Mouse (Mus musculus) gastrocnemius, postnatal 10 days (tissue): ENCODE measurements around the gene Sgms1. TPM values are rescaled to one million over a fixed set of nuclear protein-coding genes. Genes with fewer than 3 reads are reported as not detected.

Experiments used
- DNase-seq: peaks from one replicate; pipeline ENCODE4 v3.0.0; 2021; ENCODE audit warnings: mixed read lengths
- total RNA-seq, 2 experiments: library from RNA; stranded (reverse); gene quantifications; 2 replicates each; pipeline ENCODE4 v1.2.3; 2021

Gene Sgms1
- total RNA-seq, 2 experiments from 2014 or later = 51.0 to 52.7 TPM

- DNase-seq = no peak
Observed at GRCm38 (mm10) chr19:32179978-32180413, 209.5 kb downstream of the Sgms1 start.

- DNase-seq = no peak
Observed at GRCm38 (mm10) chr19:32179514-32179913, 210.0 kb downstream of the Sgms1 start.

- no peak for DNase-seq
Observed at GRCm38 (mm10) chr19:32178161-32178560, 211.4 kb downstream of the Sgms1 start.

GRCm38 (mm10) chr19:32176458-32176857, 213.1 kb downstream of the Sgms1 start:
- no peak for DNase-seq

- DNase-seq = no peak
Observed at GRCm38 (mm10) chr19:32175991-32176390, 213.5 kb downstream of the Sgms1 start.

GRCm38 (mm10) chr19:32175013-32175412, 214.5 kb downstream of the Sgms1 start:
- no peak for DNase-seq

GRCm38 (mm10) chr19:32174561-32174960, 215.0 kb downstream of the Sgms1 start:
- no peak for DNase-seq

GRCm38 (mm10) chr19:32173522-32174184, 215.9 kb downstream of the Sgms1 start:
- DNase-seq = no peak

GRCm38 (mm10) chr19:32172511-32172981, 217.0 kb downstream of the Sgms1 start:
- DNase-seq = no peak

- DNase-seq = no peak
Observed at GRCm38 (mm10) chr19:32171981-32172380, 217.5 kb downstream of the Sgms1 start.

- peak; percentile 85 for DNase-seq
Observed at GRCm38 (mm10) chr19:32169634-32170540, 219.6 kb downstream of the Sgms1 start.

GRCm38 (mm10) chr19:32168031-32168430, 221.5 kb downstream of the Sgms1 start:
- no peak for DNase-seq

GRCm38 (mm10) chr19:32166823-32167605, 222.5 kb downstream of the Sgms1 start:
- no peak for DNase-seq

- DNase-seq = no peak
Observed at GRCm38 (mm10) chr19:32165711-32166110, 223.8 kb downstream of the Sgms1 start.

- no peak for DNase-seq
Observed at GRCm38 (mm10) chr19:32164128-32164527, 225.4 kb downstream of the Sgms1 start.

- no peak for DNase-seq
Observed at GRCm38 (mm10) chr19:32159944-32160343, 229.6 kb downstream of the Sgms1 start.

GRCm38 (mm10) chr19:32159168-32159567, 230.3 kb downstream of the Sgms1 start:
- no peak for DNase-seq

GRCm38 (mm10) chr19:32157045-32157444, 232.5 kb downstream of the Sgms1 start:
- DNase-seq = no peak

GRCm38 (mm10) chr19:32152529-32152928, 237.0 kb downstream of the Sgms1 start:
- no peak for DNase-seq

GRCm38 (mm10) chr19:32148710-32149109, 240.8 kb downstream of the Sgms1 start:
- DNase-seq = no peak

- no peak for DNase-seq
Observed at GRCm38 (mm10) chr19:32142383-32142782, 247.1 kb downstream of the Sgms1 start.

GRCm38 (mm10) chr19:32138361-32139088, 251.0 kb downstream of the Sgms1 start:
- DNase-seq = no peak
